Mouse (Mus musculus) myocyte (in vitro differentiated cells): ENCODE results near the gene Cttnbp2nl.

Source experiments
- E2F4 ChIP-seq: IDR thresholded peaks from one replicate; pipeline ENCODE4 v1.6.1; 2011; ENCODE audit warnings: mild to moderate bottlenecking, control low read depth, moderate library complexity; ENCODE audit not compliant: insufficient read depth
- MYOG ChIP-seq, 3 experiments: IDR thresholded peaks; one replicate each; pipeline ENCODE4 v1.6.1; 2011; ENCODE audit warnings: control low read depth in 2 of 3, low read depth in 2 of 3, mild to moderate bottlenecking in 2 of 3; ENCODE audit not compliant: insufficient read length in 2 of 3, control insufficient read depth in 1 of 3, insufficient read depth in 1 of 3
- POLR2A ChIP-seq: IDR thresholded peaks from one replicate; pipeline ENCODE4 v1.6.1; 2011; ENCODE audit warnings: low read depth, mild to moderate bottlenecking, control low read depth, moderate library complexity; ENCODE audit not compliant: insufficient read length
- POLR2AphosphoS2 ChIP-seq: IDR thresholded peaks from one replicate; pipeline ENCODE4 v1.6.1; 2011; ENCODE audit warnings: low read depth, control low read depth; ENCODE audit not compliant: insufficient read length
- REST ChIP-seq: IDR thresholded peaks from one replicate; pipeline ENCODE4 v1.6.1; 2011; ENCODE audit warnings: mild to moderate bottlenecking, control low read depth, moderate library complexity; ENCODE audit not compliant: insufficient read depth, insufficient read length
- SRF ChIP-seq: IDR thresholded peaks from one replicate; pipeline ENCODE4 v1.6.1; 2011; ENCODE audit warnings: low read depth; ENCODE audit not compliant: control insufficient read depth, insufficient read length
- TCF12 ChIP-seq: IDR thresholded peaks from one replicate; pipeline ENCODE4 v1.6.1; 2011; ENCODE audit warnings: mild to moderate bottlenecking, control low read depth; ENCODE audit not compliant: poor library complexity, insufficient read depth, severe bottlenecking
- TCF3 ChIP-seq: IDR thresholded peaks from one replicate; pipeline ENCODE4 v1.6.1; 2011; ENCODE audit warnings: low read depth, control low read depth; ENCODE audit not compliant: insufficient read length

DNA sequence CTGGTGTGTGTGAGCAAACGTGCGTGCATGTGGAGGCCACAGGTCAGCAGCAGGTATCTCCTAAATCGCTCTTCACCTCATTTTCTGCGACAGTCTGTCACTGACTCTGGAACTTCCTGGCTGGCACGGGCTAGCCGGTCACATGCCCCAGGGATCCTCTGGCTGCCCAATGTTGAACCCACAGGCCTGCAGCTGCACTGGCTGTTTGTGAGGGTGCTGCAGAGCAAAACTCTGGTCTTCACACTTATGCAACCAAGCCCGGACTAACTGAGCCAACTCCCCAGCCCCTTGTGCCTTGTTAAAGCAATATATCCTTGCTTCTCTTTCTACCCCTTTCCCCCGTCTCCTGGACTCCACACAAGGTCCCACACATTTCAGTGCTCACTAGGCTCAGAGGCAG, 5.3 kb downstream of the Cttnbp2nl start:
- TF ChIP-seq POLR2A: no peak
- TF ChIP-seq TCF3: no peak
- TF ChIP-seq REST: no peak
- no peak for TF ChIP-seq POLR2AphosphoS2
- no peak for TF ChIP-seq SRF
- TF ChIP-seq TCF12: no peak
- TF ChIP-seq E2F4: no peak
- no peak for TF ChIP-seq MYOG (IDR thresholded peaks at IDR 0.05; ENCODE audit: control insufficient read depth in 1 of 3, insufficient read depth in 1 of 3, insufficient read length in 2 of 3, low read depth in 2 of 3)
